Mouse (Mus musculus): ENCODE data around the gene Dnase1. TPM values are rescaled to one million over a fixed set of nuclear protein-coding genes. Genes with fewer than 3 reads are reported as not detected.

The Dnase1 gene
- polyA plus RNA-seq, 1 experiment = 0.89 TPM

- Histone ChIP-seq H3K4me2 (ENCODE audit: low read depth) (no peak overlapping the region), H3K27me3 (ENCODE audit: control insufficient read depth, insufficient read depth, insufficient read length) (no peaks in the 10 kb centered on the region), H3K79me2 (ENCODE audit: control insufficient read depth, insufficient read depth) (no peaks in the 10 kb centered on the region), H3K4me3 (no peak overlapping the region), H3ac (ENCODE audit: control insufficient read depth, insufficient read length) (no peak overlapping the region), H3K36me3 (ENCODE audit: control insufficient read depth, insufficient read depth) (peaks cover 15% of the 10 kb centered on the region)
- no peak for TF ChIP-seq MAX (IDR thresholded peaks at IDR 0.05; ENCODE audit: low read depth)
- no peak for TF ChIP-seq SRF (IDR thresholded peaks at IDR 0.05; ENCODE audit: control insufficient read depth, insufficient read length, low read depth)
- no peak for TF ChIP-seq MYOD1 (IDR thresholded peaks at IDR 0.05; ENCODE audit: control insufficient read depth in 1 of 3, insufficient read length in 2 of 3, low read depth in 2 of 3)
- TF ChIP-seq CEBPB (IDR thresholded peaks at IDR 0.05; ENCODE audit: insufficient read depth, poor library complexity, severe bottlenecking) = no peak
- TF ChIP-seq TCF12 (IDR thresholded peaks at IDR 0.05; ENCODE audit: insufficient read depth, poor library complexity, severe bottlenecking) = no peak
- no peak for TF ChIP-seq REST (IDR thresholded peaks at IDR 0.05; ENCODE audit: insufficient read depth, insufficient read length)
Measured at GRCm38 (mm10) chr16:4037690-4038089, 948 bp downstream of the Dnase1 start.

- no peak overlapping the region for H3ac ChIP-seq (ENCODE audit: control insufficient read depth, insufficient read length)
- no peaks in the 10 kb centered on the region for H3K79me2 ChIP-seq (ENCODE audit: control insufficient read depth, insufficient read depth)
- H3K4me2 ChIP-seq (ENCODE audit: low read depth) = no peak overlapping the region
- peaks cover 23% of the 10 kb centered on the region for H3K36me3 ChIP-seq (ENCODE audit: control insufficient read depth, insufficient read depth)
- no peak overlapping the region for H3K4me3 ChIP-seq
- no peak for TF ChIP-seq MYOG (IDR thresholded peaks at IDR 0.05; ENCODE audit: control insufficient read depth in 1 of 3, insufficient read depth in 1 of 3, insufficient read length in 2 of 3, low read depth in 2 of 3)
- no peak for TF ChIP-seq POLR2A (IDR thresholded peaks at IDR 0.05; ENCODE audit: insufficient read length, low read depth)
- TF ChIP-seq E2F4 (IDR thresholded peaks at IDR 0.05; ENCODE audit: insufficient read depth) = no peak
- no peak for TF ChIP-seq TCF12 (IDR thresholded peaks at IDR 0.05; ENCODE audit: insufficient read depth, poor library complexity, severe bottlenecking)
- TF ChIP-seq POLR2AphosphoS2 (IDR thresholded peaks at IDR 0.05; ENCODE audit: insufficient read length, low read depth) = no peak
- no peak for TF ChIP-seq REST (IDR thresholded peaks at IDR 0.05; ENCODE audit: insufficient read depth, insufficient read length)
- no peak for TF ChIP-seq TCF3 (IDR thresholded peaks at IDR 0.05; ENCODE audit: insufficient read length, low read depth)
- no peak for TF ChIP-seq MAX (IDR thresholded peaks at IDR 0.05; ENCODE audit: low read depth)
- no peak for TF ChIP-seq USF1 (IDR thresholded peaks at IDR 0.05; ENCODE audit: low read depth)
- TF ChIP-seq CEBPB (IDR thresholded peaks at IDR 0.05; ENCODE audit: insufficient read depth, poor library complexity, severe bottlenecking) = no peak
- TF ChIP-seq SRF (IDR thresholded peaks at IDR 0.05; ENCODE audit: control insufficient read depth, insufficient read length, low read depth) = no peak
- TF ChIP-seq MYOD1 (IDR thresholded peaks at IDR 0.05; ENCODE audit: control insufficient read depth in 1 of 3, insufficient read length in 2 of 3, low read depth in 2 of 3) = no peak
- no peaks in the 10 kb centered on the region for H3K27me3 ChIP-seq (ENCODE audit: control insufficient read depth, insufficient read depth, insufficient read length)
Measured at GRCm38 (mm10) chr16:4040206-4040605, 3.5 kb downstream of the Dnase1 start.

- Histone ChIP-seq H3K4me2 (ENCODE audit: low read depth) (no peak overlapping the region), H3K36me3 (ENCODE audit: control insufficient read depth, insufficient read depth) (peaks cover 27% of the 10 kb centered on the region), H3K27me3 (ENCODE audit: control insufficient read depth, insufficient read depth, insufficient read length) (no peaks in the 10 kb centered on the region), H3K79me2 (ENCODE audit: control insufficient read depth, insufficient read depth) (no peaks in the 10 kb centered on the region), H3ac (ENCODE audit: control insufficient read depth, insufficient read length) (no peak overlapping the region), H3K4me3 (no peak overlapping the region)
- no peak for TF ChIP-seq MYOG (IDR thresholded peaks at IDR 0.05; ENCODE audit: control insufficient read depth in 1 of 3, insufficient read depth in 1 of 3, insufficient read length in 2 of 3, low read depth in 2 of 3)
- no peak for TF ChIP-seq MYOD1 (IDR thresholded peaks at IDR 0.05; ENCODE audit: control insufficient read depth in 1 of 3, insufficient read length in 2 of 3, low read depth in 2 of 3)
- TF ChIP-seq E2F4 (IDR thresholded peaks at IDR 0.05; ENCODE audit: insufficient read depth) = no peak
- TF ChIP-seq SRF (IDR thresholded peaks at IDR 0.05; ENCODE audit: control insufficient read depth, insufficient read length, low read depth) = no peak
- no peak for TF ChIP-seq POLR2AphosphoS2 (IDR thresholded peaks at IDR 0.05; ENCODE audit: insufficient read length, low read depth)
- TF ChIP-seq USF1 (IDR thresholded peaks at IDR 0.05; ENCODE audit: low read depth) = no peak
- no peak for TF ChIP-seq POLR2A (IDR thresholded peaks at IDR 0.05; ENCODE audit: insufficient read length, low read depth)
- TF ChIP-seq MAX (IDR thresholded peaks at IDR 0.05; ENCODE audit: low read depth) = no peak
- no peak for TF ChIP-seq TCF3 (IDR thresholded peaks at IDR 0.05; ENCODE audit: insufficient read length, low read depth)
Measured at GRCm38 (mm10) chr16:4041646-4042045, 4.9 kb downstream of the Dnase1 start.

- Histone ChIP-seq H3K79me2 (ENCODE audit: control insufficient read depth, insufficient read depth) (no peaks in the 10 kb centered on the region), H3K4me3 (no peak overlapping the region), H3K27me3 (ENCODE audit: control insufficient read depth, insufficient read depth, insufficient read length) (no peaks in the 10 kb centered on the region), H3K36me3 (ENCODE audit: control insufficient read depth, insufficient read depth) (peaks cover 30% of the 10 kb centered on the region), H3K4me2 (ENCODE audit: low read depth) (no peak overlapping the region), H3ac (ENCODE audit: control insufficient read depth, insufficient read length) (no peak overlapping the region)
- TF ChIP-seq USF1 (IDR thresholded peaks at IDR 0.05; ENCODE audit: low read depth) (no peak), TCF12 (IDR thresholded peaks at IDR 0.05; ENCODE audit: insufficient read depth, poor library complexity, severe bottlenecking) (no peak), E2F4 (IDR thresholded peaks at IDR 0.05; ENCODE audit: insufficient read depth) (no peak), POLR2AphosphoS2 (IDR thresholded peaks at IDR 0.05; ENCODE audit: insufficient read length, low read depth) (no peak), MYOG (IDR thresholded peaks at IDR 0.05; ENCODE audit: control insufficient read depth in 1 of 3, insufficient read depth in 1 of 3, insufficient read length in 2 of 3, low read depth in 2 of 3) (no peak), MYOD1 (IDR thresholded peaks at IDR 0.05; ENCODE audit: control insufficient read depth in 1 of 3, insufficient read length in 2 of 3, low read depth in 2 of 3) (no peak), REST (IDR thresholded peaks at IDR 0.05; ENCODE audit: insufficient read depth, insufficient read length) (no peak), TCF3 (IDR thresholded peaks at IDR 0.05; ENCODE audit: insufficient read length, low read depth) (no peak), SRF (IDR thresholded peaks at IDR 0.05; ENCODE audit: control insufficient read depth, insufficient read length, low read depth) (no peak), MAX (IDR thresholded peaks at IDR 0.05; ENCODE audit: low read depth) (no peak), CEBPB (IDR thresholded peaks at IDR 0.05; ENCODE audit: insufficient read depth, poor library complexity, severe bottlenecking) (no peak), POLR2A (IDR thresholded peaks at IDR 0.05; ENCODE audit: insufficient read length, low read depth) (no peak)
Measured at GRCm38 (mm10) chr16:4044093-4044492, 7.4 kb downstream of the Dnase1 start.

- Histone ChIP-seq H3K79me2 (ENCODE audit: control insufficient read depth, insufficient read depth) (no peaks in the 10 kb centered on the region), H3K4me2 (ENCODE audit: low read depth) (no peak overlapping the region), H3ac (ENCODE audit: control insufficient read depth, insufficient read length) (no peak overlapping the region), H3K36me3 (ENCODE audit: control insufficient read depth, insufficient read depth) (peaks cover 36% of the 10 kb centered on the region), H3K27me3 (ENCODE audit: control insufficient read depth, insufficient read depth, insufficient read length) (no peaks in the 10 kb centered on the region), H3K4me3 (no peak overlapping the region)
- no peak for TF ChIP-seq MYOG (IDR thresholded peaks at IDR 0.05; ENCODE audit: control insufficient read depth in 1 of 3, insufficient read depth in 1 of 3, insufficient read length in 2 of 3, low read depth in 2 of 3)
- TF ChIP-seq TCF3 (IDR thresholded peaks at IDR 0.05; ENCODE audit: insufficient read length, low read depth) = no peak
- TF ChIP-seq MYOD1 (IDR thresholded peaks at IDR 0.05; ENCODE audit: control insufficient read depth in 1 of 3, insufficient read length in 2 of 3, low read depth in 2 of 3) = no peak
- no peak for TF ChIP-seq MAX (IDR thresholded peaks at IDR 0.05; ENCODE audit: low read depth)
- TF ChIP-seq TCF12 (IDR thresholded peaks at IDR 0.05; ENCODE audit: insufficient read depth, poor library complexity, severe bottlenecking) = no peak
- TF ChIP-seq CEBPB (IDR thresholded peaks at IDR 0.05; ENCODE audit: insufficient read depth, poor library complexity, severe bottlenecking) = no peak
- no peak for TF ChIP-seq REST (IDR thresholded peaks at IDR 0.05; ENCODE audit: insufficient read depth, insufficient read length)
- no peak for TF ChIP-seq USF1 (IDR thresholded peaks at IDR 0.05; ENCODE audit: low read depth)
- no peak for TF ChIP-seq E2F4 (IDR thresholded peaks at IDR 0.05; ENCODE audit: insufficient read depth)
- no peak for TF ChIP-seq POLR2AphosphoS2 (IDR thresholded peaks at IDR 0.05; ENCODE audit: insufficient read length, low read depth)
- no peak for TF ChIP-seq POLR2A (IDR thresholded peaks at IDR 0.05; ENCODE audit: insufficient read length, low read depth)
- no peak for TF ChIP-seq SRF (IDR thresholded peaks at IDR 0.05; ENCODE audit: control insufficient read depth, insufficient read length, low read depth)
Measured at GRCm38 (mm10) chr16:4045524-4045923, 8.8 kb downstream of the Dnase1 start.
